Mouse (Mus musculus) forebrain, embryonic 13.5 days (tissue): ENCODE results near the gene Dhcr24. TPM values are rescaled to one million over a fixed set of nuclear protein-coding genes. Genes with fewer than 3 reads are reported as not detected.

ENCODE experiments used
- ATAC-seq: fragments of 200-750 bp; cut with Nextera tagmentation; 2 replicates; pipeline ENCODE4 v1.8.0; 2017
- H3K27ac ChIP-seq: fragments of 300-500 bp; sonication (generic); 2 replicates; pipeline ENCODE4 v1.5.1; 2015; ENCODE audit warnings: inconsistent platforms, mild to moderate bottlenecking, moderate library complexity
- H3K27me3 ChIP-seq: fragments of 300-500 bp; sonication (generic); 2 replicates; pipeline ENCODE4 v1.6.1; 2015; ENCODE audit warnings: mild to moderate bottlenecking, inconsistent platforms
- H3K36me3 ChIP-seq: fragments of 300-500 bp; sonication (generic); 2 replicates; pipeline ENCODE4 v1.6.1; 2015; ENCODE audit warnings: mild to moderate bottlenecking, inconsistent platforms; ENCODE audit not compliant: poor library complexity, severe bottlenecking
- H3K4me1 ChIP-seq: fragments of 300-500 bp; sonication (generic); 2 replicates; pipeline ENCODE4 v1.6.1; 2015; ENCODE audit warnings: inconsistent platforms
- H3K4me2 ChIP-seq: fragments of 300-500 bp; sonication (generic); 2 replicates; pipeline ENCODE4 v1.6.1; 2015; ENCODE audit warnings: inconsistent platforms, mild to moderate bottlenecking, moderate library complexity
- H3K4me3 ChIP-seq: fragments of 300-500 bp; sonication (generic); 2 replicates; pipeline ENCODE4 v1.5.1; 2015; ENCODE audit warnings: mild to moderate bottlenecking, inconsistent platforms
- H3K9ac ChIP-seq: fragments of 300-500 bp; sonication (generic); 2 replicates; pipeline ENCODE4 v1.6.1; 2015; ENCODE audit warnings: mild to moderate bottlenecking, inconsistent platforms
- H3K9me3 ChIP-seq: fragments of 300-500 bp; sonication (generic); replicated peaks from 2 replicates; pipeline ENCODE4 v1.6.1; 2016; ENCODE audit warnings: inconsistent platforms
- WGBS: fragments of 180-500 bp; shearing (Covaris S2); methylation state at CpG from one replicate; pipeline ENCODE4 v1.1.7; 2015; 5-methylcytosine and 5-hydroxymethylcytosine counted together
- polyA plus RNA-seq: library from polyadenylated mRNA; unstranded; fragments of >200 nt; fragmentation: Nextera tagmentation; extraction: Ambion mirVana; gene quantifications from 2 replicates; pipeline ENCODE4 v1.2.1, GENCODE M21; 2015

The Dhcr24 gene
- polyA plus RNA-seq, 1 experiment from 2014 or later, result 6.5 TPM

GRCm38 (mm10) chr4:106541491-106541890 is 19.3 kb upstream of the Dhcr24 start:
- ATAC-seq, result no peak
- 61% methylated on average over 3 of the region's 3 CpGs for WGBS
- Histone ChIP-seq H3K4me1 (no peaks in the 10 kb centered on the region), H3K4me2 (no peak overlapping the region), H3K36me3 (no peaks in the 10 kb centered on the region), H3K27ac (no peak overlapping the region), H3K4me3 (no peak overlapping the region), H3K9ac (no peak overlapping the region), H3K9me3 (peaks cover 3% of the 10 kb centered on the region; the same call in 1 of the 2 replicates), H3K27me3 (no peaks in the 10 kb centered on the region)

GRCm38 (mm10) chr4:106542211-106542610 is 18.6 kb upstream of the Dhcr24 start:
- H3K4me3 ChIP-seq, result no peak overlapping the region
- H3K9me3 ChIP-seq, result peaks cover 3% of the 10 kb centered on the region; the same call in 1 of the 2 replicates
- WGBS, result 87% methylated on average over 2 of the region's 2 CpGs
- no peak overlapping the region for H3K9ac ChIP-seq
- no peak overlapping the region for H3K4me2 ChIP-seq
- no peaks in the 10 kb centered on the region for H3K27me3 ChIP-seq
- ATAC-seq, result no peak
- H3K27ac ChIP-seq, result no peak overlapping the region
- no peaks in the 10 kb centered on the region for H3K36me3 ChIP-seq
- no peaks in the 10 kb centered on the region for H3K4me1 ChIP-seq

GRCm38 (mm10) chr4:106545817-106546373 is 14.9 kb upstream of the Dhcr24 start:
- Histone ChIP-seq H3K4me1 (peaks cover 4% of the 10 kb centered on the region; the same call in 1 of the 2 replicates), H3K27me3 (no peaks in the 10 kb centered on the region), H3K9me3 (no peaks in the 10 kb centered on the region), H3K36me3 (no peaks in the 10 kb centered on the region), H3K4me2 (no peak overlapping the region), H3K4me3 (no peak overlapping the region), H3K9ac (no peak overlapping the region), H3K27ac (no peak overlapping the region)
- ATAC-seq, result no peak
- WGBS, result 68% methylated on average over 8 of the region's 8 CpGs

- Histone ChIP-seq H3K36me3 (no peaks in the 10 kb centered on the region), H3K4me2 (no peak overlapping the region), H3K27me3 (no peaks in the 10 kb centered on the region), H3K9me3 (no peaks in the 10 kb centered on the region), H3K4me3 (no peak overlapping the region), H3K27ac (no peak overlapping the region), H3K4me1 (peaks cover 4% of the 10 kb centered on the region; the same call in 1 of the 2 replicates), H3K9ac (no peak overlapping the region)
- no peak for ATAC-seq
- WGBS, result 80% methylated on average over 1 of the region's 1 CpGs
Observed at GRCm38 (mm10) chr4:106546896-106547295, 13.9 kb upstream of the Dhcr24 start.

- H3K4me2 ChIP-seq, result no peak overlapping the region
- no peak for ATAC-seq
Observed at GRCm38 (mm10) chr4:106548113-106548512, 12.7 kb upstream of the Dhcr24 start.

GRCm38 (mm10) chr4:106550516-106551166 is 10.2 kb upstream of the Dhcr24 start:
- ATAC-seq, result no peak
- Histone ChIP-seq H3K27ac (no peak overlapping the region), H3K4me3 (no peak overlapping the region), H3K36me3 (no peaks in the 10 kb centered on the region), H3K27me3 (no peaks in the 10 kb centered on the region), H3K9me3 (no peaks in the 10 kb centered on the region), H3K4me1 (peaks cover 4% of the 10 kb centered on the region; the same call in 1 of the 2 replicates), H3K9ac (no peak overlapping the region), H3K4me2 (no peak overlapping the region)
- whole genome bisulfite sequencing, result 69% methylated on average over 8 of the region's 8 CpGs

More at GRCm38 (mm10) chr4:106548113-106548512, 12.7 kb upstream of the Dhcr24 start:
- Histone ChIP-seq H3K36me3 (no peaks in the 10 kb centered on the region), H3K27me3 (no peaks in the 10 kb centered on the region), H3K4me3 (no peak overlapping the region), H3K9ac (no peak overlapping the region), H3K9me3 (no peaks in the 10 kb centered on the region), H3K4me1 (peaks cover 4% of the 10 kb centered on the region; the same call in 1 of the 2 replicates), H3K27ac (no peak overlapping the region)
- WGBS, result 86% methylated on average over 3 of the region's 3 CpGs

GRCm38 (mm10) chr4:106557262-106557661 is 3.6 kb upstream of the Dhcr24 start:
- no peaks in the 10 kb centered on the region for H3K9me3 ChIP-seq
- no peak for ATAC-seq
- no peaks in the 10 kb centered on the region for H3K27me3 ChIP-seq
- H3K27ac ChIP-seq, result no peak overlapping the region
- 81% methylated on average over 5 of the region's 5 CpGs for WGBS
- H3K4me3 ChIP-seq, result no peak overlapping the region
- H3K36me3 ChIP-seq, result no peaks in the 10 kb centered on the region
- H3K4me2 ChIP-seq, result no peak overlapping the region
- peaks cover 16% of the 10 kb centered on the region for H3K4me1 ChIP-seq
- no peak overlapping the region for H3K9ac ChIP-seq

- Histone ChIP-seq H3K27me3 (no peaks in the 10 kb centered on the region), H3K36me3 (no peaks in the 10 kb centered on the region), H3K27ac (no peak overlapping the region), H3K9me3 (no peaks in the 10 kb centered on the region), H3K4me2 (no peak overlapping the region), H3K9ac (no peak overlapping the region), H3K4me3 (no peak overlapping the region), H3K4me1 (peaks cover 23% of the 10 kb centered on the region)
- ATAC-seq, result no peak
- no CpG with 5 or more reads among the region's 1 CpGs for WGBS
Observed at GRCm38 (mm10) chr4:106557978-106558377, 2.9 kb upstream of the Dhcr24 start.

- Histone ChIP-seq H3K4me3 (peak overlapping the region; percentile 92), H3K4me2 (peak overlapping the region; percentile 83), H3K9me3 (no peaks in the 10 kb centered on the region), H3K27me3 (no peaks in the 10 kb centered on the region), H3K27ac (no peak overlapping the region; the same call in 1 of the 2 replicates), H3K9ac (peak overlapping the region; percentile 63; the same call in 1 of the 2 replicates), H3K36me3 (peaks cover 4% of the 10 kb centered on the region), H3K4me1 (peaks cover 35% of the 10 kb centered on the region)
- no peak for ATAC-seq
- WGBS, result 31% methylated on average over 13 of the region's 13 CpGs
Observed at GRCm38 (mm10) chr4:106559343-106560212, 1.3 kb upstream of the Dhcr24 start.

- Histone ChIP-seq H3K9me3 (no peaks in the 10 kb centered on the region), H3K36me3 (peaks cover 11% of the 10 kb centered on the region), H3K4me1 (peaks cover 35% of the 10 kb centered on the region), H3K4me3 (peak overlapping the region; percentile 92), H3K4me2 (peak overlapping the region; percentile 83), H3K27ac (peak overlapping the region; percentile 74), H3K27me3 (no peaks in the 10 kb centered on the region), H3K9ac (peak overlapping the region; percentile 63)
- peak; percentile 1; the same call in 1 of the 2 replicates for ATAC-seq
- WGBS, result under 1% methylated on average over 20 of the region's 20 CpGs
Observed at GRCm38 (mm10) chr4:106560213-106560845, 509 bp upstream of the Dhcr24 start.

GRCm38 (mm10) chr4:106562006-106562405 is 1.2 kb downstream of the Dhcr24 start:
- Histone ChIP-seq H3K36me3 (peaks cover 28% of the 10 kb centered on the region), H3K9me3 (no peaks in the 10 kb centered on the region), H3K27me3 (no peaks in the 10 kb centered on the region), H3K9ac (peak overlapping the region; percentile 84), H3K4me1 (peaks cover 35% of the 10 kb centered on the region), H3K4me3 (peak overlapping the region; percentile 92), H3K27ac (no peak overlapping the region), H3K4me2 (peak overlapping the region; percentile 83)
- 6% methylated on average over 6 of the region's 6 CpGs for WGBS
- ATAC-seq, result no peak
